Mouse (Mus musculus): ENCODE measurements around the gene Rxfp2. TPM values are rescaled to one million over a fixed set of nuclear protein-coding genes. Genes with fewer than 3 reads are reported as not detected.

Rxfp2 gene
- polyA plus RNA-seq, 1 experiment from 2014 or later, result 0.33 TPM

- Histone ChIP-seq H3K27ac (ENCODE audit: low read depth, low read length) (no peak overlapping the region), H3K9me3 (ENCODE audit: control insufficient read depth, low read length) (no peaks in the 10 kb centered on the region), H3K4me2 (ENCODE audit: low read depth, low read length, severe bottlenecking) (no peak overlapping the region), H3K4me3 (ENCODE audit: low read depth, low read length) (no peak overlapping the region), H3K27me3 (ENCODE audit: control insufficient read depth, insufficient read depth, low read length) (no peaks in the 10 kb centered on the region), H3K9ac (ENCODE audit: low read length) (no peak overlapping the region), H3K36me3 (ENCODE audit: control insufficient read depth, insufficient read depth, low read length) (no peaks in the 10 kb centered on the region), H3K4me1 (replicated peaks; ENCODE audit: control insufficient read depth, insufficient read depth, low read length) (no peaks in the 10 kb centered on the region)
- DNase-seq (ENCODE audit: low spot score), result no peak
- whole genome bisulfite sequencing, result 91% methylated on average over 12 of the region's 12 CpGs
- ATAC-seq (replicated peaks; ENCODE audit: low FRiP score), result no peak
These were observed 8.1 kb downstream of the Rxfp2 start for GRCm38 (mm10) chr5:150026509-150027087.

DNA sequence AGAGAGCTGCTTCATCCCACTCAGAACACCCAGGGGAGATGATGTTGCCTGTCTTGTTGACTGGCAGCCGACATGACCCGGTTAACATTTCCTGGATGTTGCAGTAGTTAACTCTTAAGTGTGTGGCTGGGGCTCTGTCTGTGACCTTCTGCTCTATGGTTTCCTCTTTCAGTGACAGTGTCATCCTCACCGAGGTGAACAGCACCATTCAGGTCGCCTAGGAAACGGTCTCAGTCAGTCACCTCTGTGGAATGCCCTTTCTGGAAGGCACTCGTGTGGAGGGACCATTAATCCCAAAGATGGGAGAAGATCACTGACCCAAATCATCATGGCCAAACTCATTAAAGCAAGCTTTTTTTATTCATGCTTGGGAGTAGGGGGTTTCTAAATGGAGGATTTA lies 12.7 kb downstream of the Rxfp2 start:
- DNase-seq (ENCODE audit: low spot score) (peak; percentile 38), ATAC-seq (replicated peaks; ENCODE audit: low FRiP score) (no peak)
- H3K27me3 ChIP-seq (ENCODE audit: control insufficient read depth, insufficient read depth, low read length), result no peaks in the 10 kb centered on the region
- H3K9me3 ChIP-seq (ENCODE audit: control insufficient read depth, low read length), result no peaks in the 10 kb centered on the region
- no peak overlapping the region for H3K4me3 ChIP-seq (ENCODE audit: low read depth, low read length)
- H3K4me1 ChIP-seq (replicated peaks; ENCODE audit: control insufficient read depth, insufficient read depth, low read length), result no peaks in the 10 kb centered on the region
- H3K27ac ChIP-seq (ENCODE audit: low read depth, low read length), result no peak overlapping the region
- no peak overlapping the region for H3K9ac ChIP-seq (ENCODE audit: low read length)
- no peaks in the 10 kb centered on the region for H3K36me3 ChIP-seq (ENCODE audit: control insufficient read depth, insufficient read depth, low read length)
- no peak overlapping the region for H3K4me2 ChIP-seq (ENCODE audit: low read depth, low read length, severe bottlenecking)
- 49% methylated on average over 6 of the region's 6 CpGs for WGBS

DNA sequence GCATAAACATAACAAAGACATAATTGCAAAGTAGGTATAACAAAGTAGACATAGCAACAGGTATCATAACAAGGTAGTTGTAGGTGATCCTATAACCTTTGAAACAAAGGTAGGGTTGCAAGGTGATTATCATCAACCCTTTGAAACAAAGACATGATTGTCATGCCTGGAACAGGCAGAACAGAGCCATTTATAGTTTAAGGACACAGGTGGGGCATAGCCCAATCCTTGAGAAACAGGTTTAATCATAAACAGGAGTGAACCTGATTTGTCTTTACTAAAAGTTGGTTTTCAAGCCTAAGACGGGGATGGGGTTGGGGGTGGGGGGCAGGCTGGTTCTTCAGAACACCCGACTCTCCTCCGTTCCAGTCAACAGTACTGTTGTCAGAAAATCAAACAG lies 13.2 kb downstream of the Rxfp2 start:
- Histone ChIP-seq H3K27me3 (ENCODE audit: control insufficient read depth, insufficient read depth, low read length) (no peaks in the 10 kb centered on the region), H3K36me3 (ENCODE audit: control insufficient read depth, insufficient read depth, low read length) (no peaks in the 10 kb centered on the region), H3K4me1 (replicated peaks; ENCODE audit: control insufficient read depth, insufficient read depth, low read length) (no peaks in the 10 kb centered on the region), H3K9ac (ENCODE audit: low read length) (no peak overlapping the region), H3K4me2 (ENCODE audit: low read depth, low read length, severe bottlenecking) (no peak overlapping the region), H3K27ac (ENCODE audit: low read depth, low read length) (no peak overlapping the region), H3K4me3 (ENCODE audit: low read depth, low read length) (no peak overlapping the region), H3K9me3 (ENCODE audit: control insufficient read depth, low read length) (no peaks in the 10 kb centered on the region)
- WGBS, result 83% methylated on average over 3 of the region's 3 CpGs
- DNase-seq (ENCODE audit: low spot score), result no peak
- ATAC-seq (replicated peaks; ENCODE audit: low FRiP score), result no peak

GRCm38 (mm10) chr5:150032075-150032492 lies 13.6 kb downstream of the Rxfp2 start:
- Histone ChIP-seq H3K36me3 (ENCODE audit: control insufficient read depth, insufficient read depth, low read length) (no peaks in the 10 kb centered on the region), H3K9ac (ENCODE audit: low read length) (no peak overlapping the region), H3K27me3 (ENCODE audit: control insufficient read depth, insufficient read depth, low read length) (no peaks in the 10 kb centered on the region), H3K4me1 (replicated peaks; ENCODE audit: control insufficient read depth, insufficient read depth, low read length) (no peaks in the 10 kb centered on the region), H3K4me3 (ENCODE audit: low read depth, low read length) (no peak overlapping the region), H3K4me2 (ENCODE audit: low read depth, low read length, severe bottlenecking) (no peak overlapping the region), H3K9me3 (ENCODE audit: control insufficient read depth, low read length) (no peaks in the 10 kb centered on the region), H3K27ac (ENCODE audit: low read depth, low read length) (no peak overlapping the region)
- ATAC-seq (replicated peaks; ENCODE audit: low FRiP score) (no peak), DNase-seq (ENCODE audit: low spot score) (peak; percentile 48)
- WGBS, result 62% methylated on average over 3 of the region's 3 CpGs

DNA sequence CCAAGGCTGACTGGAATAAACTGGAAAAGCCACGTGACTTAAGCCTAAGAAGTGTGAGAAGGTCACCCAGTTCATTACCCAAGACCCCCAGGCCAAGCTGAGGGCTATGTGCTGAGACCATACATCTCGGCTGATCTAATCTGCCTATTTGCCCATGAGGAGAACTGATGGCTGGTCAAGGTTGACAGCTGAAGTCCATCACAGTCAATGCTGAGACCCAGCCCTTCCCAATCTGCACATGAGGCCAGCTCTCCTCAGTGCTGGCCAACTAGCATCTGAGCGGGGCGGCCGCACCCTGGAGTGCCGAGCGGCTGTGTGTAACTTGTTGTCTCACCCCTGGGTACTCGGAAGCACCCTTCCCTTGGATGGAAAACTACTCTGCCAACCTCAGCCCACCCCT lies 17.8 kb downstream of the Rxfp2 start:
- no peak for ATAC-seq (replicated peaks; ENCODE audit: low FRiP score)
- Histone ChIP-seq H3K9me3 (ENCODE audit: control insufficient read depth, low read length) (no peaks in the 10 kb centered on the region), H3K27ac (ENCODE audit: low read depth, low read length) (no peak overlapping the region), H3K4me1 (replicated peaks; ENCODE audit: control insufficient read depth, insufficient read depth, low read length) (no peaks in the 10 kb centered on the region), H3K9ac (ENCODE audit: low read length) (no peak overlapping the region), H3K36me3 (ENCODE audit: control insufficient read depth, insufficient read depth, low read length) (no peaks in the 10 kb centered on the region), H3K27me3 (ENCODE audit: control insufficient read depth, insufficient read depth, low read length) (no peaks in the 10 kb centered on the region), H3K4me3 (ENCODE audit: low read depth, low read length) (no peak overlapping the region), H3K4me2 (ENCODE audit: low read depth, low read length, severe bottlenecking) (no peak overlapping the region)
- peak; percentile 34 for DNase-seq (ENCODE audit: low spot score)
- 88% methylated on average over 8 of the region's 8 CpGs for WGBS

GRCm38 (mm10) chr5:150036918-150037317 lies 18.4 kb downstream of the Rxfp2 start:
- Histone ChIP-seq H3K36me3 (ENCODE audit: control insufficient read depth, insufficient read depth, low read length) (no peaks in the 10 kb centered on the region), H3K9ac (ENCODE audit: low read length) (no peak overlapping the region), H3K4me1 (replicated peaks; ENCODE audit: control insufficient read depth, insufficient read depth, low read length) (no peaks in the 10 kb centered on the region), H3K9me3 (ENCODE audit: control insufficient read depth, low read length) (no peaks in the 10 kb centered on the region), H3K27ac (ENCODE audit: low read depth, low read length) (no peak overlapping the region), H3K4me2 (ENCODE audit: low read depth, low read length, severe bottlenecking) (no peak overlapping the region), H3K4me3 (ENCODE audit: low read depth, low read length) (no peak overlapping the region), H3K27me3 (ENCODE audit: control insufficient read depth, insufficient read depth, low read length) (no peaks in the 10 kb centered on the region)
- peak; percentile 17 for DNase-seq (ENCODE audit: low spot score)
- WGBS, result 75% methylated on average over 4 of the region's 4 CpGs
- no peak for ATAC-seq (replicated peaks; ENCODE audit: low FRiP score)

- Histone ChIP-seq H3K9ac (ENCODE audit: low read length) (no peak overlapping the region), H3K4me2 (ENCODE audit: low read depth, low read length, severe bottlenecking) (no peak overlapping the region), H3K4me1 (replicated peaks; ENCODE audit: control insufficient read depth, insufficient read depth, low read length) (no peaks in the 10 kb centered on the region), H3K36me3 (ENCODE audit: control insufficient read depth, insufficient read depth, low read length) (no peaks in the 10 kb centered on the region), H3K4me3 (ENCODE audit: low read depth, low read length) (no peak overlapping the region), H3K27me3 (ENCODE audit: control insufficient read depth, insufficient read depth, low read length) (no peaks in the 10 kb centered on the region), H3K9me3 (ENCODE audit: control insufficient read depth, low read length) (no peaks in the 10 kb centered on the region), H3K27ac (ENCODE audit: low read depth, low read length) (no peak overlapping the region)
- 78% methylated on average over 2 of the region's 2 CpGs for WGBS
- no peak for ATAC-seq (replicated peaks; ENCODE audit: low FRiP score)
- DNase-seq (ENCODE audit: low spot score), result no peak
These were observed 26.1 kb downstream of the Rxfp2 start for GRCm38 (mm10) chr5:150044533-150044932.

DNA sequence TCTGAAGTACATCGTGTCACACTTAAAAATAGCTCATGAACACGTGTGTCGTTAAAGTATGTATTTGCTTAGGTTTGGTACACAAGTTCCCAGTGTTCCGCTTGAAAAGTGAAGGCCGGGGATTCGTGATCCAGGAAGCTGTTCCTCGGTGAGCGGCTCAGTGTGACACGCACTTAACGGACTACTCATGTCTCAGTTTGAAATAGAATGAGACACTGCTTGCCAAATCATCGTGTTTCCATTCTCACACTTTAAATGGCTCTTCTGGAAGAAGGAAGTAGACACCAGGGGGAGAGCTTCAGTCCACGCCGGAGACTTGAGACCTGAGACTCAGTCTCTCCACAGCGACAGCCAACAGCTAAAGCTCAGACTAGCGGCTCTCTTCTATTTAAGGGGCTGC lies 28.0 kb downstream of the Rxfp2 start:
- no peaks in the 10 kb centered on the region for H3K36me3 ChIP-seq (ENCODE audit: control insufficient read depth, insufficient read depth, low read length)
- H3K4me1 ChIP-seq (replicated peaks; ENCODE audit: control insufficient read depth, insufficient read depth, low read length), result no peaks in the 10 kb centered on the region
- H3K27ac ChIP-seq (ENCODE audit: low read depth, low read length), result no peak overlapping the region
- no peak overlapping the region for H3K9ac ChIP-seq (ENCODE audit: low read length)
- H3K4me2 ChIP-seq (ENCODE audit: low read depth, low read length, severe bottlenecking), result no peak overlapping the region
- no peaks in the 10 kb centered on the region for H3K27me3 ChIP-seq (ENCODE audit: control insufficient read depth, insufficient read depth, low read length)
- ATAC-seq (replicated peaks; ENCODE audit: low FRiP score), result no peak
- DNase-seq (ENCODE audit: low spot score), result peak; percentile 33
- 87% methylated on average over 15 of the region's 15 CpGs for WGBS
- H3K9me3 ChIP-seq (ENCODE audit: control insufficient read depth, low read length), result no peaks in the 10 kb centered on the region
- H3K4me3 ChIP-seq (ENCODE audit: low read depth, low read length), result no peak overlapping the region

DNA sequence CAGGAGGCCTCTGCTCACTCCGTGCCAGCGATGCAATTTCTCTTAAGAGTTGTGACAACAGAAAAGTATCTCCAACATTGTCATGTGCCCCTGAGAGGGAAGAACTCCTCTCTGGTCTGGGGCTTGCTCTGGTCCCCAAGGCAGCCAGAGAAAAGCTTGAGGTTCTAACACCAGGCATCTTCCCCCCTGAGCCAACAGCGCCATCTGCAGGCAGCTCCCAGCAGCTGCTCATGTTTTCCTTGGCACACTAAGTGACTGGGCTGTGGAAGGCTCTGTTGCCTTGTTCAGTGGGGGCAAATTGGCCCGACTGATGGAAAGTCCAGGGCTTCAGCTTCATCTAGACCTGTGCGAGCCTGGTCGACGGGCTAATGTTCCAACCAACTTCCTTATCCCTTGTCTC lies 31.5 kb downstream of the Rxfp2 start:
- Histone ChIP-seq H3K27ac (ENCODE audit: low read depth, low read length) (no peak overlapping the region), H3K27me3 (ENCODE audit: control insufficient read depth, insufficient read depth, low read length) (no peaks in the 10 kb centered on the region), H3K4me3 (ENCODE audit: low read depth, low read length) (no peak overlapping the region), H3K9me3 (ENCODE audit: control insufficient read depth, low read length) (no peaks in the 10 kb centered on the region), H3K4me2 (ENCODE audit: low read depth, low read length, severe bottlenecking) (no peak overlapping the region), H3K4me1 (replicated peaks; ENCODE audit: control insufficient read depth, insufficient read depth, low read length) (no peaks in the 10 kb centered on the region), H3K9ac (ENCODE audit: low read length) (no peak overlapping the region), H3K36me3 (ENCODE audit: control insufficient read depth, insufficient read depth, low read length) (no peaks in the 10 kb centered on the region)
- ATAC-seq (replicated peaks; ENCODE audit: low FRiP score), result no peak
- peak; percentile 58 for DNase-seq (ENCODE audit: low spot score)
- WGBS, result 52% methylated on average over 7 of the region's 7 CpGs
